Mouse (Mus musculus) spleen, adult 2 months (tissue): ENCODE data around the gene Col7a1.

Experiments used
- CTCF ChIP-seq: fragments of 200-500 bp; IDR thresholded peaks from 2 replicates; pipeline ENCODE4 v1.5.1; 2011; ENCODE audit warnings: mild to moderate bottlenecking, inconsistent platforms; ENCODE audit not compliant: insufficient read depth, insufficient read length, insufficient replicate concordance; ENCODE audit errors: extremely low read depth
- POLR2A ChIP-seq: fragments of 200-500 bp; IDR thresholded peaks from 2 replicates; pipeline ENCODE4 v1.6.1; 2011; ENCODE audit warnings: low read depth, low read length, inconsistent platforms

GRCm38 (mm10) chr9:108983209-108983608, 29.8 kb downstream of the Col7a1 start:
- TF ChIP-seq POLR2A (no peak), CTCF (no peak)
